Mouse (Mus musculus): Measurements from ENCODE around the gene G430095P16Rik. TPM values are rescaled to one million over a fixed set of nuclear protein-coding genes. Genes with fewer than 3 reads are reported as not detected.

The G430095P16Rik gene
- polyA plus RNA-seq, 1 experiment: 20.7 TPM

- no peak for TF ChIP-seq GATA1 (IDR thresholded peaks at IDR 0.05; ENCODE audit: low read length)
These were observed 12.9 kb upstream of the G430095P16Rik start for GRCm38 (mm10) chr8:84709931-84710330.

GRCm38 (mm10) chr8:84711312-84711711 lies 11.5 kb upstream of the G430095P16Rik start:
- TF ChIP-seq GATA1 (IDR thresholded peaks at IDR 0.05; ENCODE audit: low read length): no peak

DNA sequence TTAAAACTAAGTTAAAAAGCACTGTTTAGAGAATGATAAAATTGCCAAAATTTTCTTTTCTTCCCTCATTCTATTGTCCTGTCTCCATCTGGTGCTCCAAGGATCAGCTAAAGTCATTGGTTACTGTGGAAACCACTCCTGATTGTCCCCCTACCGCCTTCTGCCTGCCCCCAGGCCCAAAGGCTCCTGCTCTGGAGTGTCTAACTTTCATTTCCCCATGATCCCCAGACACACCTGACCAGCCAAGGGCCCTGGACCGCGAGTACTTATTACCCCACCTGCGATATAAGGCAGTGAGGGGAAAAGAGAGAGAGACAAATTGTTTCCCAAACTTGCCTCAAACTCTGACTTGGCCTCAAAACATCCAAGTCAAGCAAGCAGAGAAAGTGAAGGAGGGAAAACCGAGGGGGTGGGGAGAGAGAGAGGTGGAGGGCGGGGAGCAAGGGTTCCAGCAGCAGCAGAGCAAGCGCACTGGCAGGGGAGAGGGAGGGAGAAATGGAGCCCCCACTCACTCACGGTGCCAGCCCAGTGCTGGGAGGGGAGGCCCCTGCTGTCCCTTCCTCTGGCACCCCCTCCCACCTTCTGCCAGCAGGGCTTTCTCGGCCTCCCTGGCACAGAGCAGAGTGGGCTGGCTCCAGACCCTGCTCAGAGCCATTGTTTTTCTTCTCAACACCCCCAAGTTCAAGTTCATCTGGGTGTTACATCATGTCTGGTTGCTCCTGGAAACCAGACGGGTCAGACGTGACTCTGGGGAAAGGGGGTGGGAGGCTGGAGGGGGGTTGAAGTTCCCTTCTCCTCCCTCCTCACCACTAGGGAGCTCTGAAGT lies 10.7 kb upstream of the G430095P16Rik start:
- no peak for TF ChIP-seq GATA1 (IDR thresholded peaks at IDR 0.05; ENCODE audit: low read length)

DNA sequence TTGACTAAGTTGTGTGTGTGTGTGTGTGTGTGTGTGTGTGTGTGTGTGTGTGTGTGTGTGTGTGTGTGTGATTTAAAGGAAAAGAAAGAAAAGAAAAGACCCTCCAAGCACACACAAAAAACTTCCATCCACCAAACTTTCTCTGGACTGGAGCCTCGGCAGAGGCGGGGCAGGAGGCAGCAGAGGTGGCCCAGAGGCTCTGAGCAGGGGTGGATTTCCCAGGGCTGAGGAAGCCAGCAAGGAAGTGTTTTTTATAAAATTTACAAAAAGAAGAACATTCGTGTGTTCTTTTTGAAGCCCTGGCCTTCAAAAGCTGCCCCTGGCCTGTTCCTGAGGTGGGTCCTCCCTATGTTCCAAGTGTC lies 10.1 kb upstream of the G430095P16Rik start:
- TF ChIP-seq GATA1 (IDR thresholded peaks at IDR 0.05; ENCODE audit: low read length): no peak

GRCm38 (mm10) chr8:84713381-84713780 lies 9.4 kb upstream of the G430095P16Rik start:
- no peak for TF ChIP-seq GATA1 (IDR thresholded peaks at IDR 0.05; ENCODE audit: low read length)

DNA sequence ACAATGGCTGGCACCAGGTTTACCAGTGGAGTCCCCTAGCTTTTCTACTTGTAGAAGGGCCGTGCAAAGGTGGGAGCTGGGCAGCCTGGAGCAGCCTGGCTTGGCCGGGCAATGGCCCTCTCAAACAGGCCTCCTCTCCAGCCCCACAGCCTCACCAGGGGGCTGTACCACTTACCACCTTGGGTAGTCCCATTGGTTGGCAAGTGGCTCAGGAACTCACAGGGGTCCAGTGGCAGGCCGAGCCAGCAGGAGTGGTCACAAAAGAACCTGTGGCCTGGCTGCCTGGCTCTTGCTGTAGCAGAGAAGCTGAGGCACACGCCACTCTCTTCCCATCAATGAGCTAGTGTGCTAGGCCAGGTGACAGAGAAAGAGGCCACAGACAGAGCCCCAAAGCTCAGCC lies 8.6 kb upstream of the G430095P16Rik start:
- no peak for TF ChIP-seq GATA1 (IDR thresholded peaks at IDR 0.05; ENCODE audit: low read length)

GRCm38 (mm10) chr8:84715893-84716468 lies 6.8 kb upstream of the G430095P16Rik start:
- TF ChIP-seq GATA1 (IDR thresholded peaks at IDR 0.05; ENCODE audit: low read length): no peak

GRCm38 (mm10) chr8:84716790-84717189 lies 6.0 kb upstream of the G430095P16Rik start:
- no peak for TF ChIP-seq GATA1 (IDR thresholded peaks at IDR 0.05; ENCODE audit: low read length)

- TF ChIP-seq GATA1 (IDR thresholded peaks at IDR 0.05; ENCODE audit: low read length): no peak
These were observed 4.3 kb upstream of the G430095P16Rik start for GRCm38 (mm10) chr8:84718476-84718875.

DNA sequence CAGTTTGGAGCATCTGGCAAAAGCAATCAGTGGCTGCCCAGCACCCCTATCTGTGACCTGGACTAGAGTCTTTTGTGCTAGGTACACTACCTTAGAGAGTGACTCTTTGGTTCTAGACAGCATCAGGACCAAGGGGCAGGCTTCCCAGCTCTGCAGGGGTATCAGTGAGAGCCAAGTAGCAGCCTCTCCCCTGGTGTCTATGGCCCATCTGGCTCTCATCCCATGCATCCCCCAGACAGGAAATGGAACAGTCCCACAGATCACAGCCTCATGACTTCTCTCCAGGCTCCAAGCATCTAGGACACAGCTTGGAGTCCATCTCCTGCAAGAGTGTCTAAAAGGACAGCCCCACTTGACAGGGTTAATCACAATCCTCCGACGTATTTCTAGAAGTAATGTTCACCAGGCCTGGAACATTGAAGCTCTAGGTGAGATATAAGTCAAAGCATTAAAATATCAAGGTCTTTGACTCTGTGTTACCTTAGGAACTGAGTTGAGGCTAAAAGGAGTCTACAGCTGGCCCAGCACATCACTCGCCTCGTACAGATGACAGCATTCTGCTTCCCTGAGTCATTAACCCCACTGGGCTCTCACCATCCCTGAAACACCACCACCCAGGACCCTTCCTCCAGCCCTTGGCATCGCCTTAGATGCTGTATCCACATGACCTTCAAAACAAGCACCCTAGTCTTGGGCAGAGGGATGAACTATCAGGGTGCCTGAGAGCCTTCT lies 3.7 kb upstream of the G430095P16Rik start:
- TF ChIP-seq GATA1 (IDR thresholded peaks at IDR 0.05; ENCODE audit: low read length): no peak

DNA sequence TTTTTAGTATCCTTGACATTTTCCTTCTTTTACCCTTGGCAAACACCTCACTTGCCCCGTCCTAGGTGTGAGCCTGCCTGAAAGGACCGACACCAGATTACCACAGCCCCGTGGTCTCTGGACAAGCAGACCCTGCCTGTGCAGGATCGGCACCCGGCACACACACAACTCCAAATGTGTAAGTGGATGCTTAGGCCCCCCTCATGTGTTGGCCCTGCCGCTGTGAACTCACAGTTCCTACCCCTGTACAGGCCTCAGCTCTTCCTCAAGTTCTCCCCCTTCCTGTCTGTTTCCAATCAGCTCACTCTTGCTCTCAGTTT lies 317 bp upstream of the G430095P16Rik start:
- TF ChIP-seq GATA1 (IDR thresholded peaks at IDR 0.05; ENCODE audit: low read length): no peak

GRCm38 (mm10) chr8:84723571-84723900 lies 729 bp downstream of the G430095P16Rik start:
- no peak for TF ChIP-seq GATA1 (IDR thresholded peaks at IDR 0.05; ENCODE audit: low read length)

- no peak for TF ChIP-seq GATA1 (IDR thresholded peaks at IDR 0.05; ENCODE audit: low read length)
These were observed 1.9 kb downstream of the G430095P16Rik start for GRCm38 (mm10) chr8:84724683-84725082.

GRCm38 (mm10) chr8:84725246-84725940 lies 2.6 kb downstream of the G430095P16Rik start:
- no peak for TF ChIP-seq GATA1 (IDR thresholded peaks at IDR 0.05; ENCODE audit: low read length)

DNA sequence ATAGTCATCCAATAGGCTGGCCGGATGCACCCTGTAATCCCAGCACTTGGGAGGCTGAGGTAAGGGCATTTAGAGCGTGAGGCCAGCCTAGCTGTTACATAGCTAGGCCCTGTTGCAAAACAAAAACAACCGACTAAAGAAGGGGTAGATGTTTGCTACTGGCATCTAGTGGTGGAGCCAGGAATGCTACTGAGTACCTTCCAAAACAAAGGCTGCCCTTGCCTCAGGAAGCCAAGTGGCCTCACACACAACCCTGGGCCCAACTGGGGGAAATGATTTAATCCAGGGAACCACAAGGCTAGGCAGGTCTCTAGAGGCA lies 3.1 kb downstream of the G430095P16Rik start:
- TF ChIP-seq GATA1 (IDR thresholded peaks at IDR 0.05; ENCODE audit: low read length): no peak

- TF ChIP-seq GATA1 (IDR thresholded peaks at IDR 0.05; ENCODE audit: low read length): no peak
These were observed 5.7 kb downstream of the G430095P16Rik start for GRCm38 (mm10) chr8:84728474-84728873.
